Mouse (Mus musculus) kidney, embryonic 14.5 days (tissue): ENCODE measurements around the gene Olfr1311. TPM values are rescaled to one million over a fixed set of nuclear protein-coding genes. Genes with fewer than 3 reads are reported as not detected.
"Not testable (repeated sequence)": the region's sequence is repeated elsewhere in the genome, so short reads cannot be mapped to it uniquely, and the experiment has no call there.

Source experiments
- ATAC-seq: fragments of 200-750 bp; cut with Nextera tagmentation; 2 replicates; pipeline ENCODE4 v1.8.0; 2017; ENCODE audit warnings: moderate number of reproducible peaks, mild to moderate bottlenecking, moderate TSS enrichment, moderate library complexity; ENCODE audit not compliant: low FRiP score, low TSS enrichment
- H3K27ac ChIP-seq: fragments of 300-500 bp; sonication (generic); 2 replicates; pipeline ENCODE4 v1.5.1; 2014; ENCODE audit warnings: low read depth, mild to moderate bottlenecking, low read length, moderate library complexity, mixed read lengths
- H3K27me3 ChIP-seq: fragments of 300-500 bp; sonication (generic); 2 replicates; pipeline ENCODE4 v1.6.1; 2014; ENCODE audit warnings: mild to moderate bottlenecking, low read length; ENCODE audit not compliant: control insufficient read depth, insufficient read depth
- H3K36me3 ChIP-seq: fragments of 300-500 bp; sonication (generic); 2 replicates; pipeline ENCODE4 v1.6.1; 2014; ENCODE audit warnings: low read length, mixed read lengths; ENCODE audit not compliant: control insufficient read depth, insufficient read depth
- H3K4me1 ChIP-seq: fragments of 300-500 bp; sonication (generic); 2 replicates; pipeline ENCODE4 v1.6.1; 2014; ENCODE audit warnings: low read length, mixed read lengths; ENCODE audit not compliant: control insufficient read depth, insufficient read depth
- H3K4me2 ChIP-seq: fragments of 300-500 bp; sonication (generic); replicated peaks from 2 replicates; pipeline ENCODE4 v1.6.1; 2014; ENCODE audit warnings: low read depth, mild to moderate bottlenecking, low read length
- H3K4me3 ChIP-seq: fragments of 300-500 bp; sonication (generic); 2 replicates; pipeline ENCODE4 v1.5.1; 2014; ENCODE audit warnings: mild to moderate bottlenecking, low read length
- H3K9ac ChIP-seq: fragments of 300-500 bp; sonication (generic); 2 replicates; pipeline ENCODE4 v1.6.1; 2014; ENCODE audit warnings: low read depth, mild to moderate bottlenecking, low read length, moderate library complexity
- H3K9me3 ChIP-seq: fragments of 300-500 bp; sonication (generic); 2 replicates; pipeline ENCODE4 v1.6.1; 2016; ENCODE audit warnings: low read length; ENCODE audit not compliant: control insufficient read depth
- WGBS: fragments of 180-500 bp; shearing (Covaris S2); extraction: QIAGEN DNeasy Blood & Tissue Kit; methylation state at CpG from one replicate; pipeline ENCODE4 v1.1.7; 2014; 5-methylcytosine and 5-hydroxymethylcytosine counted together
- polyA plus RNA-seq: library from polyadenylated mRNA; unstranded; fragments of >200 nt; fragmentation: Nextera tagmentation; extraction: Ambion mirVana; gene quantifications from 2 replicates; pipeline ENCODE4 v1.2.1, GENCODE M21; 2014

Gene Olfr1311
- not detected in 2 replicates for polyA plus RNA-seq

DNA sequence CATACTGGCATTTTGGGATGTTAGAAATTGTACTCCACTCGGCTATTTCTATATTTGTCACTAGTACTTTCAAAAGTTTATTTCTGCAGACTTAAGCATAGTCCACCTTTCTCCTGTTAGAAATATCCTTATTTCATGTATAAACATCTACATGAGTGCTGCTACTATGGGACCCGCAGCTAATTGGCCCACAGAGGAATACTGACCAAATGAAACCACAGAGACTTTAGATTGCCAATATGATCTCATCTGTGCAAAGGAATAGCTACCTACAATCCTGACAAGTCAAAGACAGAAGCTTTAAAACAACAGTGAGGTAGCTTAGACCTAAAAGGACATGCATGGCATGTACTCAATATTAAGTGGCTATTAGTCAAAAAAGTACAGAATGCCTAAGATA, at the start of gene Olfr1311:
Gene Olfr1311, minus strand, starts transcription at position 101 of the 400 bp plus-strand sequence.
- Histone ChIP-seq H3K9me3 (no peaks in the 10 kb centered on the region), H3K27me3 (no peaks in the 10 kb centered on the region), H3K36me3 (no peaks in the 10 kb centered on the region), H3K9ac (no peak within 1 kb of the TSS), H3K4me1 (no peaks in the 10 kb centered on the region), H3K27ac (no peak within 1 kb of the TSS), H3K4me2 (no peak within 1 kb of the TSS), H3K4me3 (no peak within 1 kb of the TSS)
- ATAC-seq: no peak
- WGBS: 89% methylated on average over 2 of the region's 2 CpGs

DNA sequence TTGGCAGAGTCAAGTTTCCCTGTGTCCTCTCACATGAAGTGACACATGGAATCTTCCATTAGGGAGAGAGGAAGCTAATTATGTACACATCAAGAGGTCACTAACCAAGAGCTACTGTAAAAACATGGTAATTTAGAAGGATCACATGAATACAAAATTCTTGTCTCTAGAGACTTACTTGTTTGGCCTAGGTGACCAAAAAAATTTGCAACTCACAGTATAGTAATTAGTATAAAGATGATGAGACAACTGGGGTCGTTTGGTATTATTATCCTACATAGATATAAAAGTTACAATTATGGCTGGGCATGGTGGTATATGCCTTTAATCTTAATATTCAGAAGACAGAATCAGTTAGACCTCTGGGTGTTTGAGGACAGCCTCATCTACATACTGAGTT, 25.9 kb upstream of the Olfr1311 start, which contains the start of gene Olfr1312:
Gene Olfr1312, minus strand, starts transcription at position 101 of the 400 bp plus-strand sequence.
- WGBS: 38% methylated on average over 1 of the region's 1 CpGs
- no peak for ATAC-seq
- H3K27ac ChIP-seq: no peak within 1 kb of the TSS

DNA sequence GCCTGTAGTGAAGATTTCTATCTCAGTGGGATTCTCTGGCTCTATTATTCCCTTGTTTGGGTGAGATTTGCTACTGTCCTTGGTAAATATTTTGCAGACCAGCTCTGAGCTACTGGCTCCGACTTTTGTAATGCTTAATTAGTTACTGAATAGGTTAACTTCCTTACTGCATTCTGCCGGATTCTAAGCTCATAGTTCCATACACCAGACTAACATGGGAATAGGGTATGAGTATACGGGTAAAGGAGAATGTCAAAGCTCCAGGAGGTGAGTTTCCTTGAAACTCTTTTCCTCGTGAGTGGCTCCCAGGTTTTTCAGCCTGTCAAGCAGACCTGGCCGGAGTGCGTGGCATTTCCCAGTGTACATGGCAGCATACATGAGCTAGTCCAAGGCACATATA, 2.8 kb upstream of the Olfr1311 start:
- H3K4me3 ChIP-seq, H3K9ac ChIP-seq, ATAC-seq, H3K4me1 ChIP-seq, H3K4me2 ChIP-seq, H3K27ac ChIP-seq, H3K27me3 ChIP-seq, H3K9me3 ChIP-seq, H3K36me3 ChIP-seq: not testable (repeated sequence)
- 51% methylated on average over 6 of the region's 6 CpGs for WGBS

More for the DNA sequence above, 25.9 kb upstream of the Olfr1311 start, which contains the start of gene Olfr1312:
- Histone ChIP-seq H3K9ac (no peak within 1 kb of the TSS), H3K4me1 (no peaks in the 10 kb centered on the region), H3K4me2 (no peak within 1 kb of the TSS), H3K27me3 (no peaks in the 10 kb centered on the region), H3K9me3 (no peaks in the 10 kb centered on the region), H3K4me3 (no peak within 1 kb of the TSS), H3K36me3 (no peaks in the 10 kb centered on the region)

DNA sequence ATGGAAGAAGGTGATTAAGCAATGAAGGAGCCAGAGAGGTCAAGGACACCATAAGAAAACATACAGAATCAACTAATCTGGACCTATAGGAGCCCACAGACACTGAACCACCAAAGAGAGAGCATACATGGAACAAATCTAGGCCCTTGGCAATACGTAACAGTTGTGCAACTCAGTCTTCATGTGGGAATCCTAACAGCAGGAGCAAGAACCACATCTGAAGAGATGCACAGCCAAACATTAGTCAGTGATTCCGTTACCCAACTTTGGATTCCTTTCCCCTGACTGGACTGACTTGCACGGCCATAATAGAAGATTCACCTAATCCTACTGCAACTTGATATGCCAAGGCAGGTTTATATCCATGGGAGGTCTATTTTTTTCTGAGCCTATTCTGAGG, 9.3 kb downstream of the Olfr1311 start:
- Histone ChIP-seq H3K36me3 (no peaks in the 10 kb centered on the region), H3K4me1 (no peaks in the 10 kb centered on the region), H3K27ac (no peak overlapping the region), H3K27me3 (no peaks in the 10 kb centered on the region), H3K9ac (no peak overlapping the region), H3K4me2 (no peak overlapping the region), H3K9me3 (no peaks in the 10 kb centered on the region), H3K4me3 (no peak overlapping the region)
- WGBS: 79% methylated on average over 3 of the region's 3 CpGs
- no peak for ATAC-seq

DNA sequence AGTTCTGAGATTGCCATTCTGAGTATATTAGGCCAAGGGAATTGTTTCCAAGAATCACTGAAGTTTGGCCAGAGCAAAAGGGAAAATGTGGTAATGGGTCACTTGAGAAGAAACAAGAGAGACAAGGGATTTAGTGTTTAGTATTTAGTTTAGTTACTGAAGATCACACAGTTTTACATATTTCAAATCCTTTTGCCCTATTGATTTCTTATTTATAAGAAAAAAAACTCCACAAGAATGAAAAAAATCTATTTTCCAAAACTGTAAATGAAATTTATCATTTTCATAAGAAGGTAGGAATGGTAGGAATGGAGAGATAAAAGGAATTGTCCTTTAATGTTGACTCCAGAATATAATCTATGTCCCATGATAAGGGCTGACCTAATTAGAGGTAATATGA, 11.6 kb downstream of the Olfr1311 start, which contains the start of gene Olfr1310:
Gene Olfr1310, minus strand, starts transcription at position 101 of the 400 bp plus-strand sequence.
- no peak for ATAC-seq
- Histone ChIP-seq H3K27me3 (no peaks in the 10 kb centered on the region), H3K36me3 (no peaks in the 10 kb centered on the region), H3K4me1 (no peaks in the 10 kb centered on the region), H3K9ac (no peak within 1 kb of the TSS), H3K4me3 (no peak within 1 kb of the TSS), H3K27ac (no peak within 1 kb of the TSS), H3K9me3 (no peaks in the 10 kb centered on the region), H3K4me2 (no peak within 1 kb of the TSS)

DNA sequence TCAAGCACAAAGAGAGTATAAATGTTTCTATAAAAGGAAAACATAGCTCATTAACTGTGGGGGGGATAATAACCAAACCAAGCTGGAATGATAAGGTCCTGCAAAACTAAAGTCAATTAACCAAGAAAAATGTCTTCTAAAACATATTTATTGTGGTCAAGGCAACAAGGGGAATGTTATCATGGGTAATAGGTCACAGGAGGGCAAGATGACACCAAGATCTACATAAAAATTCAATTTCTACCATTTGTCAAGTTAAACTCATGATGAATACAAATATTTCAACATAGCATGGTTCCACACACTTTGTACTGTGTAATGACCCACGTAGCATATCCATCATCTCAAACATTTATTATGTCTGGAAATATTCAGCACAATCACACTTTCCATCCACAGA, 34.0 kb downstream of the Olfr1311 start, which contains the start of gene Olfr1309:
Gene Olfr1309, minus strand, starts transcription at position 101 of the 400 bp plus-strand sequence.
- Histone ChIP-seq H3K4me1 (no peaks in the 10 kb centered on the region), H3K9me3 (no peaks in the 10 kb centered on the region), H3K4me3 (no peak within 1 kb of the TSS), H3K4me2 (no peak within 1 kb of the TSS), H3K9ac (no peak within 1 kb of the TSS), H3K27me3 (no peaks in the 10 kb centered on the region), H3K36me3 (no peaks in the 10 kb centered on the region), H3K27ac (no peak within 1 kb of the TSS)
- no peak for ATAC-seq
- 64% methylated on average over 1 of the region's 1 CpGs for WGBS

Other genes with a start within 250 kb of the Olfr1311 start
- gene Olfr1302, start 247.0 kb downstream of the Olfr1311 start, polyA plus RNA-seq: not detected in 2 replicates
- gene Olfr1303, start 204.1 kb downstream of the Olfr1311 start, polyA plus RNA-seq: not detected in 2 replicates
- gene Olfr1305, start 147.3 kb downstream of the Olfr1311 start, polyA plus RNA-seq: not detected in 2 replicates
- not detected in 2 replicates for gene Olfr1306, start 108.1 kb downstream of the Olfr1311 start, polyA plus RNA-seq
- gene Olfr1307, start 75.0 kb downstream of the Olfr1311 start, polyA plus RNA-seq: not detected in 2 replicates
- gene Olfr1308, start 59.5 kb downstream of the Olfr1311 start, polyA plus RNA-seq: not detected in 2 replicates
- gene Olfr1309, start 34.1 kb downstream of the Olfr1311 start, polyA plus RNA-seq: not detected in 2 replicates
- gene Olfr1310, start 11.7 kb downstream of the Olfr1311 start, polyA plus RNA-seq: not detected in 2 replicates
- not detected in 2 replicates for gene Olfr1312, start 25.8 kb upstream of the Olfr1311 start, polyA plus RNA-seq
- not detected in 2 replicates for gene Olfr1313, start 53.4 kb upstream of the Olfr1311 start, polyA plus RNA-seq
- not detected in 2 replicates for gene Olfr1314, start 72.4 kb upstream of the Olfr1311 start, polyA plus RNA-seq
- not detected in 2 replicates for gene Olfr1315-ps1, start 91.0 kb upstream of the Olfr1311 start, polyA plus RNA-seq
- not detected in 2 replicates for gene Olfr1316, start 110.6 kb upstream of the Olfr1311 start, polyA plus RNA-seq
- not detected in 2 replicates for gene Olfr1317, start 115.9 kb upstream of the Olfr1311 start, polyA plus RNA-seq
- gene Olfr1318, start 129.8 kb upstream of the Olfr1311 start, polyA plus RNA-seq: 0.09 TPM in 1 of 2 replicates, not detected in the other
- 17.1 and 24.3 TPM in 2 replicates for gene Lpcat4, start 215.1 kb upstream of the Olfr1311 start, polyA plus RNA-seq
- gene Nutm1, start 234.9 kb upstream of the Olfr1311 start, polyA plus RNA-seq: 0.04 and 0.07 TPM in 2 replicates
- 225 and 322 TPM in 2 replicates for gene Nop10, start 237.5 kb upstream of the Olfr1311 start, polyA plus RNA-seq
- 6.6 and 12.7 TPM in 2 replicates for gene Slc12a6, start 241.4 kb upstream of the Olfr1311 start, polyA plus RNA-seq
- gene Gm21985, start 241.9 kb upstream of the Olfr1311 start, polyA plus RNA-seq: not detected in 2 replicates